Mouse (Mus musculus): Measurements from ENCODE around the gene Gnl2. TPM values are rescaled to one million over a fixed set of nuclear protein-coding genes. Genes with fewer than 3 reads are reported as not detected.

The Gnl2 gene
- polyA plus RNA-seq, 1 experiment from 2014 or later: 94.4 TPM

DNA sequence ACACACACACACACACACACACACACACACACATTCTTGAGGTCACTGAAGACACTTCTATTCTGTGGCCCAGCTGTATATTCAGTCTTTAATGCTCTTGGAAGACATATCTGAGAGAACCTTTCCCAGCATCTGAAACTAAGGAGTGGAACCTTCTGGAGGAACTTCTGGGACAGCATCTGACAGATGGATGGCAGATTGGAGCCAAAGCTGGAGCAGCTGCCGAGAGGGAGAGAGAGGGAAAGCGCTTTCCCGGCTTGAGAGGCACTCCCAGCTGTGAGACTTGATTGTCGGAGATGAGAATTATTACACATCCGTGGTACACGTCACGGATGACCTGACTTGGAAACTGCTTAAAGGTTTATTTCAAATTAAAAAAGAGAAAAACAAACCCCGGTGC lies 7.7 kb upstream of the Gnl2 start:
- Histone ChIP-seq H3K36me3 (replicated peaks; ENCODE audit: control insufficient read depth, insufficient read depth, low read depth, low read length) (no peaks in the 10 kb centered on the region), H3K27me3 (ENCODE audit: control insufficient read depth, insufficient read depth, low read length) (0 out of 2 replicates have a peak, but pooled peaks cover 2% of the 10 kb centered on the region), H3K27ac (replicated peaks; ENCODE audit: low read depth, low read length) (no peak overlapping the region), H3K4me3 (ENCODE audit: low read depth, low read length) (no peak overlapping the region), H3K4me2 (ENCODE audit: low read depth, low read length) (no peak overlapping the region), H3K4me1 (ENCODE audit: control insufficient read depth, insufficient read depth, low read length) (no peaks in the 10 kb centered on the region), H3K9ac (replicated peaks; ENCODE audit: low read length) (no peak overlapping the region), H3K9me3 (replicated peaks; ENCODE audit: control insufficient read depth, low read length) (no peaks in the 10 kb centered on the region)
- WGBS: 68% methylated on average over 8 of the region's 8 CpGs
- ATAC-seq (replicated peaks; ENCODE audit: insufficient number of reproducible peaks, low FRiP score, low TSS enrichment, low read depth) (no peak), DNase-seq (ENCODE audit: low spot score) (no peak)

DNA sequence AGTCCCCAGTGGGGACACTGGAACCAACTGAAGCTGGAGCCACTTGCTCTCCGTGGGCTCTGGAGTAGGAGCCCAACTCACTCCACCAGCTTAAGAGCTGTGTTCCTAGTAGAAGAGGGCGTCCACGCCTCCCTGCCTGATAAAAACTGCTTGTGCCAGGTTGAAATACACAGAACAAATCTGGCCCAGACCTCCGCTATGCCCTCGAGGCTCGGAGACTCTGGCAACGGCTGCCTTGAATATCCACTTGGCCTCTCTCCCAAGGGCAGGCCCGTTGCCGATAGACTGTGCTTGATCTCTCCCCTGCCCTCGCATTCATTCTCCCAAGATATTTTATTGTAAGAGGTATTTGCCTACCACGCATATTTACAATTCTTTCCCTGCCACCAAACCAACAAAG lies 1.0 kb downstream of the Gnl2 start:
- ATAC-seq (replicated peaks; ENCODE audit: insufficient number of reproducible peaks, low FRiP score, low TSS enrichment, low read depth): no peak

DNA sequence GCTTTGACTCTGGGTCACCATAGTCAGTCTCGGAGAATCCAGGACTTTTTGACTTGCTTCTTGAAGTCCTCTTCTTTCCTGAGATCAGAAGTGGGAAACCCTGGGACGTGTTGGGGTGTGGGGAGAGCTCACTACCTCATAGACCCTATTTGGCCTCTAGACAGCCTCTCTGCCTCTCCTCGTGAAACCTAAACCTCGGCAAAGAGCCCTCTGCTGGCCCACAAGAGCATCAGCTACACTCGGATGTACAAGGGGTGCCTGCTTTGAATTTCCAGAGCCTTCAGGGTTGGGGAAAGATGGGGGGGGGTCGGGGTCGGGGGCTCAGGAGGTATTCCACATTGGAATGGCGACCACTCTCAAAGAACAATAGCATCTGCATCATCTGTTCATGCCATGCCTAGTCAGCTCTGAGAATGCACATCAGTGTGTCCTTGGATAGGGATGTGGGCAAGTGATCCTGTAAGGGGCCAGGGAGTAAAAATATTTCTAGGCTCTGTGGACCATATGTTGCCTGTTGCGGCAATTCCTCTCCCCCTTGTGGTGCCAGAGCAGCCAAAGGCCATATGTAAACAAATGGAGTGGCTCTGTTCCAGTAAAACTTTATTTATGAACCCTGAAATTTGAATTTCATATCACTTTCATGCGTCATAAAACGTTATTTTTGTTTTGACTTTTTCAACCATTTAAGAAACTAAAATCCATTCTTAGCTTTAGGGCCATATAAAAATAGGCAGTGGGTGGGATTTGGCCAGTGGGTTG lies 4.6 kb downstream of the Gnl2 start:
- 30% methylated on average over 11 of the region's 11 CpGs for whole genome bisulfite sequencing

More for the DNA sequence above, 1.0 kb downstream of the Gnl2 start:
- Histone ChIP-seq H3K9me3 (replicated peaks; ENCODE audit: control insufficient read depth, low read length) (no peaks in the 10 kb centered on the region), H3K4me2 (ENCODE audit: low read depth, low read length) (no peak overlapping the region), H3K4me3 (ENCODE audit: low read depth, low read length) (no peak overlapping the region), H3K36me3 (replicated peaks; ENCODE audit: control insufficient read depth, insufficient read depth, low read depth, low read length) (no peaks in the 10 kb centered on the region), H3K9ac (replicated peaks; ENCODE audit: low read length) (no peak overlapping the region), H3K27me3 (ENCODE audit: control insufficient read depth, insufficient read depth, low read length) (no peaks in the 10 kb centered on the region), H3K4me1 (ENCODE audit: control insufficient read depth, insufficient read depth, low read length) (no peaks in the 10 kb centered on the region), H3K27ac (replicated peaks; ENCODE audit: low read depth, low read length) (no peak overlapping the region)
- WGBS: 74% methylated on average over 11 of the region's 11 CpGs
- DNase-seq (ENCODE audit: low spot score): no peak

DNA sequence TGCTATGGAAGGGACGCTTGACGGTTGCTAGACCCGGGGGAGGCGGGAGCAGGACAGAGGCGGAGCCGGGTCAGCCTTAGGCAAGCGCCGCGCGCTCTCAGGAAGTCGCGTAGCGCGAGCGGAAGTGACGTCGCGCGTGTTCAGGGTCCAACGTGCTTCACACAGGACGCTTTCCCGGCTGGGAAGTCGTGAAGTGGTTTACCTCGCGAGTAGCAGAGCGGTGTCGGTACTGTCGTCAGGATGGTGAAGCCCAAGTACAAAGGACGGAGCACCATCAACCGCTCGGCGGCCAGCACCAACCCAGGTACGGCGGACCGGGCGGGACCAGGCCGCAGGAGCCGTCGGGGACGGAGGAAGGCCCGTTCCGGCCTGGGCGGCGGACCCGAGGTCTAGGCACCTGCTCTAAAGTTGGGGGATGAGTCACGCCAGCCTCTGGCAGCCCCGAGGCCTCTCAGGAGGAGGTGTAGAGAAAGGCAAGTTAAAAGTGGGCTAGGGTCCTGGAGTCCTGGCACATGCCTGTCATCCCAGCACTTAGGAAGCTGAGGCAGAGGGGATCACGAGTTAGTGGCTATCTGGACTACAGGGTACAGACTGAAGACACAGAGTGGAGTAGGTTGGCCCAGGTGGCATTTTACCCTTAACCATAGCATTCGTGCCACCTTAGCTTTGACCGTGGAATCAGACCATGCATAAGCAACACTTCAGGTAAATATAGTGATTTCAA lies 13.7 kb downstream of the Gnl2 start:
- Histone ChIP-seq H3K9me3 (replicated peaks; ENCODE audit: control insufficient read depth, low read length) (no peaks in the 10 kb centered on the region), H3K27me3 (ENCODE audit: control insufficient read depth, insufficient read depth, low read length) (no peaks in the 10 kb centered on the region), H3K9ac (replicated peaks; ENCODE audit: low read length) (peak overlapping the region; percentile 87), H3K4me2 (ENCODE audit: low read depth, low read length) (peak overlapping the region; percentile 85), H3K4me3 (ENCODE audit: low read depth, low read length) (peak overlapping the region; percentile 94), H3K4me1 (ENCODE audit: control insufficient read depth, insufficient read depth, low read length) (peaks cover 2% of the 10 kb centered on the region; the same call in 1 of the 2 replicates), H3K27ac (replicated peaks; ENCODE audit: low read depth, low read length) (0 out of 2 replicates have a peak overlapping the region, but pooled peaks have one; percentile 11), H3K36me3 (replicated peaks; ENCODE audit: control insufficient read depth, insufficient read depth, low read depth, low read length) (no peaks in the 10 kb centered on the region; the same call in 1 of the 2 replicates)
- WGBS: under 1% methylated on average over 50 of the region's 50 CpGs
- DNase-seq (ENCODE audit: low spot score): peak; percentile 99
- ATAC-seq (replicated peaks; ENCODE audit: insufficient number of reproducible peaks, low FRiP score, low TSS enrichment, low read depth): peak; percentile 96

More for the DNA sequence above, 4.6 kb downstream of the Gnl2 start:
- Histone ChIP-seq H3K4me3 (ENCODE audit: low read depth, low read length) (no peak overlapping the region), H3K36me3 (replicated peaks; ENCODE audit: control insufficient read depth, insufficient read depth, low read depth, low read length) (no peaks in the 10 kb centered on the region), H3K9ac (replicated peaks; ENCODE audit: low read length) (no peak overlapping the region), H3K4me2 (ENCODE audit: low read depth, low read length) (no peak overlapping the region), H3K27ac (replicated peaks; ENCODE audit: low read depth, low read length) (no peak overlapping the region), H3K4me1 (ENCODE audit: control insufficient read depth, insufficient read depth, low read length) (no peaks in the 10 kb centered on the region), H3K9me3 (replicated peaks; ENCODE audit: control insufficient read depth, low read length) (no peaks in the 10 kb centered on the region), H3K27me3 (ENCODE audit: control insufficient read depth, insufficient read depth, low read length) (no peaks in the 10 kb centered on the region; the same call in 1 of the 2 replicates)
- peak; percentile 61 for DNase-seq (ENCODE audit: low spot score)
- ATAC-seq (replicated peaks; ENCODE audit: insufficient number of reproducible peaks, low FRiP score, low TSS enrichment, low read depth): 0 out of 2 replicates have a peak, but pooled peaks have one; percentile 29

DNA sequence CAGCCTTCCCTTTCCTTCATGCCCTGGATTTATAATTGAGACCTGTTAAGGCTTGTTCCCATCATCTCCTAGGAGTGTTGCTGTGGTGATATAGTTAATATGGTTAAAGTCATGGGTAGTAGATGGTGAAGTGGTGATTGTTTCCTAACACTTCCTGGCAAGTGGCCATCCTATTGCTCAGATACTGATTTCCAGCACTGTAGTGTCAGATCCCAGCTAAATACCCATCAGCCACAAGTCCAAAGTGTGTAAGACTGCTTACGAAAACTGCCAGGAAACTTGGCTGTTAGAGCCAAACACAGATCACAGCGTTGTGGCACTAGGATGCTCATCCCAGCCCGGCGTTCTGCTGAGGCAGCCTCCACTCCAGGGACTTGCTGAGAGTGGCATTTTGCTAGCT lies 18.0 kb downstream of the Gnl2 start:
- no peaks in the 10 kb centered on the region for H3K9me3 ChIP-seq (replicated peaks; ENCODE audit: control insufficient read depth, low read length)
- H3K4me1 ChIP-seq (ENCODE audit: control insufficient read depth, insufficient read depth, low read length): peaks cover 2% of the 10 kb centered on the region; the same call in 1 of the 2 replicates
- H3K27me3 ChIP-seq (ENCODE audit: control insufficient read depth, insufficient read depth, low read length): no peaks in the 10 kb centered on the region
- no peak overlapping the region for H3K27ac ChIP-seq (replicated peaks; ENCODE audit: low read depth, low read length)
- DNase-seq (ENCODE audit: low spot score): no peak
- H3K4me2 ChIP-seq (ENCODE audit: low read depth, low read length): no peak overlapping the region
- 85% methylated on average over 4 of the region's 4 CpGs for WGBS
- ATAC-seq (replicated peaks; ENCODE audit: insufficient number of reproducible peaks, low FRiP score, low TSS enrichment, low read depth): no peak
- no peaks in the 10 kb centered on the region; the same call in 1 of the 2 replicates for H3K36me3 ChIP-seq (replicated peaks; ENCODE audit: control insufficient read depth, insufficient read depth, low read depth, low read length)
- no peak overlapping the region for H3K4me3 ChIP-seq (ENCODE audit: low read depth, low read length)
- no peak overlapping the region for H3K9ac ChIP-seq (replicated peaks; ENCODE audit: low read length)

DNA sequence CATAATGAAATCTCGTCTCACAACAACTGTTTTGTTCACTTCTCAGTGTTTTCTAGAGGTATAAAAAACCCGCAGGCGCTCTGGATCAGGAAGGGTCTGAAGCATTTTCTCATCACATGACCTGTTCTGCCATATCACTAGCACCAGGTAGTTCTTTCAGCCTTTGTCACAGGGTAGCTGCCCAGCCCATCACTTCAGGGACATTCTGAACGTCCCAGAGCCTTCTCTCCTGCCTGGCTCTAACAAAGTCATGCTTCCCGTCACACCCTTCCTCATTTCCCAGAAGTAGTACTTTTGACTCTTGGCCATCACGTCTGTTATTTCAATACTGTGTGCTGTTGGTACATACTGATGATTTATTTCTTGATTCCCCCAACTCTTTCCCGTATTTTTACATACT lies 28.1 kb downstream of the Gnl2 start:
- Histone ChIP-seq H3K9ac (replicated peaks; ENCODE audit: low read length) (no peak overlapping the region), H3K4me2 (ENCODE audit: low read depth, low read length) (no peak overlapping the region), H3K4me1 (ENCODE audit: control insufficient read depth, insufficient read depth, low read length) (no peaks in the 10 kb centered on the region), H3K36me3 (replicated peaks; ENCODE audit: control insufficient read depth, insufficient read depth, low read depth, low read length) (peaks cover 16% of the 10 kb centered on the region), H3K27me3 (ENCODE audit: control insufficient read depth, insufficient read depth, low read length) (no peaks in the 10 kb centered on the region), H3K27ac (replicated peaks; ENCODE audit: low read depth, low read length) (no peak overlapping the region), H3K9me3 (replicated peaks; ENCODE audit: control insufficient read depth, low read length) (no peaks in the 10 kb centered on the region), H3K4me3 (ENCODE audit: low read depth, low read length) (no peak overlapping the region)
- WGBS: 89% methylated on average over 7 of the region's 7 CpGs
- ATAC-seq (replicated peaks; ENCODE audit: insufficient number of reproducible peaks, low FRiP score, low TSS enrichment, low read depth) (no peak), DNase-seq (ENCODE audit: low spot score) (no peak)

DNA sequence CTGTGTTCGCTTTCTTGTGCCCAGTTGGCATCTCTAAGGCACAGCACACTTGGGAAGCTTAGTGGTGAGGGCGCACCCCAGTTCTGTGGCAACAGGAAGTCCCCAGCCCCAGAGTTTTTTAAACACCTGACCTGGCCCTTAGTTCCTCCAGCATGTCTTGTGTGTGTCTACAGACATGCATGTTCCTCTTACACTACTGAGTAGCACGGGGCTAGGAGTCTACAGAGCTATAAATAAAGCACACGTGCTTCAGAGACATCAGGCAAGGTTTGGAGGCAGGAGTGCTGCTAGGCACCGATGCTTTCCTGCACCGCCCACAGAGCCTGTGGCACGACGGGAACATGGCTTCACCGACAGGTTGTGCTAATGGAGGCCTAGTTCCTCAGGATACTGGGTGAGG lies 39.0 kb downstream of the Gnl2 start:
- no peak overlapping the region for H3K27ac ChIP-seq (replicated peaks; ENCODE audit: low read depth, low read length)
- DNase-seq (ENCODE audit: low spot score): no peak
- H3K4me3 ChIP-seq (ENCODE audit: low read depth, low read length): no peak overlapping the region
- no peak overlapping the region for H3K9ac ChIP-seq (replicated peaks; ENCODE audit: low read length)
- no peak for ATAC-seq (replicated peaks; ENCODE audit: insufficient number of reproducible peaks, low FRiP score, low TSS enrichment, low read depth)
- no peaks in the 10 kb centered on the region; the same call in none of the 2 replicates for H3K36me3 ChIP-seq (replicated peaks; ENCODE audit: control insufficient read depth, insufficient read depth, low read depth, low read length)
- 94% methylated on average over 9 of the region's 9 CpGs for WGBS
- no peaks in the 10 kb centered on the region; the same call in 1 of the 2 replicates for H3K4me1 ChIP-seq (ENCODE audit: control insufficient read depth, insufficient read depth, low read length)
- H3K9me3 ChIP-seq (replicated peaks; ENCODE audit: control insufficient read depth, low read length): no peaks in the 10 kb centered on the region
- H3K4me2 ChIP-seq (ENCODE audit: low read depth, low read length): no peak overlapping the region
- H3K27me3 ChIP-seq (ENCODE audit: control insufficient read depth, insufficient read depth, low read length): no peaks in the 10 kb centered on the region

DNA sequence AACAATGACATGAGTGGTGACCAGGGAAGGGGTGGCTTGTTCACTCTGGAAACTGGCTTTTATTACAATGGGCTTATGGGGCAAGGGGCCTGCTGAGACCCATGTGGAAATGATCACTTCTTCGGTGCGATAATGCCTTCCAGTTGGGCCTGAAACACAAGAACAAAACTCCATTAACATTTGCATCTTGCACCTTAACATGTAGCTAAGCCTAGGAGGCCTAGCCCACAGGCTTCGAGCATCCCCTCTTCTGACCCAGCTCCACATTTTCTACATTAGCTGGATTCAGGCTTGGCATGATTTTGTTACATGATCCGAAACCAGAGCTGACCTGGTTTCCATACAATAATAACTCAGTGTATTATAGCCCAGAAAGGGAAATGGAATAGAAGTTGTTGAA lies 40.1 kb downstream of the Gnl2 start:
- peak; percentile 75 for DNase-seq (ENCODE audit: low spot score)
- H3K4me3 ChIP-seq (ENCODE audit: low read depth, low read length): no peak overlapping the region
- no peaks in the 10 kb centered on the region; the same call in none of the 2 replicates for H3K36me3 ChIP-seq (replicated peaks; ENCODE audit: control insufficient read depth, insufficient read depth, low read depth, low read length)
- H3K27me3 ChIP-seq (ENCODE audit: control insufficient read depth, insufficient read depth, low read length): no peaks in the 10 kb centered on the region
- peak overlapping the region; percentile 41; the same call in 1 of the 2 replicates for H3K27ac ChIP-seq (replicated peaks; ENCODE audit: low read depth, low read length)
- WGBS: 37% methylated on average over 4 of the region's 4 CpGs
- H3K9ac ChIP-seq (replicated peaks; ENCODE audit: low read length): no peak overlapping the region
- H3K4me2 ChIP-seq (ENCODE audit: low read depth, low read length): no peak overlapping the region
- H3K9me3 ChIP-seq (replicated peaks; ENCODE audit: control insufficient read depth, low read length): no peaks in the 10 kb centered on the region
- H3K4me1 ChIP-seq (ENCODE audit: control insufficient read depth, insufficient read depth, low read length): no peaks in the 10 kb centered on the region; the same call in 1 of the 2 replicates
- peak; percentile 17; the same call in 1 of the 2 replicates for ATAC-seq (replicated peaks; ENCODE audit: insufficient number of reproducible peaks, low FRiP score, low TSS enrichment, low read depth)
